Mouse (Mus musculus) embryonic facial prominence, embryonic 12.5 days (tissue): ENCODE data around the gene Gm3594. TPM values are rescaled to one million over a fixed set of nuclear protein-coding genes. Genes with fewer than 3 reads are reported as not detected.
"Not testable (repeated sequence)": the region's sequence is repeated elsewhere in the genome, so short reads cannot be mapped to it uniquely, and the experiment has no call there.

Experiments used
- ATAC-seq: fragments of 200-750 bp; cut with Nextera tagmentation; 2 replicates; pipeline ENCODE4 v1.8.0; 2017; ENCODE audit not compliant: insufficient number of reproducible peaks, insufficient read depth, low FRiP score, low TSS enrichment
- H3K27ac ChIP-seq: fragments of 300-500 bp; sonication (generic); 2 replicates; pipeline ENCODE4 v1.5.1; 2016; ENCODE audit warnings: mild to moderate bottlenecking
- H3K27me3 ChIP-seq: fragments of 300-500 bp; sonication (generic); 2 replicates; pipeline ENCODE4 v1.6.1; 2016; ENCODE audit warnings: mild to moderate bottlenecking, moderate library complexity
- H3K36me3 ChIP-seq: fragments of 300-500 bp; sonication (generic); 2 replicates; pipeline ENCODE4 v1.6.1; 2016; ENCODE audit warnings: mild to moderate bottlenecking
- H3K4me1 ChIP-seq: fragments of 300-500 bp; sonication (generic); 2 replicates; pipeline ENCODE4 v1.6.1; 2016
- H3K4me2 ChIP-seq: fragments of 300-500 bp; sonication (generic); replicated peaks from 2 replicates; pipeline ENCODE4 v1.6.1; 2016; ENCODE audit warnings: mild to moderate bottlenecking, moderate library complexity
- H3K4me3 ChIP-seq: fragments of 300-500 bp; sonication (generic); 2 replicates; pipeline ENCODE4 v1.5.1; 2016; ENCODE audit warnings: mild to moderate bottlenecking
- H3K9ac ChIP-seq: fragments of 300-500 bp; sonication (generic); 2 replicates; pipeline ENCODE4 v1.6.1; 2016; ENCODE audit warnings: mild to moderate bottlenecking, moderate library complexity
- H3K9me3 ChIP-seq: fragments of 300-500 bp; sonication (generic); 2 replicates; pipeline ENCODE4 v1.6.1; 2016; ENCODE audit warnings: mild to moderate bottlenecking, moderate library complexity
- WGBS: fragments of 180-500 bp; shearing (Covaris S2); methylation state at CpG from one replicate; pipeline ENCODE4 v1.1.7; 2016; 5-methylcytosine and 5-hydroxymethylcytosine counted together
- polyA plus RNA-seq: library from polyadenylated mRNA; unstranded; fragments of >200 nt; fragmentation: Nextera tagmentation; extraction: Ambion mirVana; gene quantifications from 2 replicates; pipeline ENCODE4 v1.2.1, GENCODE M21; 2016

Gene Gm3594
- polyA plus RNA-seq = not detected in 2 replicates

DNA sequence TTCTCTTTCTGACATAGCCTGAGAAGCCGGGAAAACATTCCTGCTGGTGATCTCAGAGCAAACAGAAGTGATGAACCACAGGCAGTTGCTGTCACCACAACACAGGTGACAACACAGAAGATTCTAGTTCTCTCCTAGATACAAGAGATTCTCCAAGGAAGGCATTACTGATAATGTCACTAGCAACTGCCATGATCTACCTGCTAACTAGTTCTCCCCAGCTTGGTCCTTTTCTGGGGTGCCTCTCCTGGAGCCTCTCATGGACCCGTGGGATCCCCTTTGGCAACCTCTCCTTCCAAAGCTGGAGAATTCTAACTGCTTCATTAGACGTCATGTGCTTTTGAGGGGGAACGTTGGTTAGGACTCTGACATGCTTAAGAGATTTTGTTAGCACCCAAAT lies at the start of gene Gm3594:
Gm3594 (minus strand) TSS at position 101 of the 400 bp plus-strand sequence.
- not testable (repeated sequence) for ATAC-seq, H3K4me2 ChIP-seq
- no CpG with 5 or more reads among the region's 4 CpGs for WGBS

DNA sequence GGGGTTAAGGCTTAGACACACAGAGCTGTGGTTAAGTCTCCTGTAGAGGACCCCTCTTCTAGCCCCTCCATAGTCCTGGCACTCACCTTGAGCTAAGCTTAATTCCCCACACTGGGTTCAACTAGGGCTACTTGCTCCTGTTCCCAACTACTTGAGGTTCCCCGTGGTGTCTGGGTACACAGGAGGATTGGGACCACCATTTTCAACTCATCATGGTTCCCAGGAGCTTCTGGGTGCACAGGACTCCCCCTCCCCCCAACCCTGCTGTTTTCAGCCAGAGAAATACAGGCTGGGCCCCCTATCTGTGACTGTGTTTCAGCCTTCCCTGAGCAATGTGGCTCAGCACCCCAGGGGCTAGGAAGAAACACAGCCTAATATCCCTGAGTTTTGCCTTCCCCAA lies 41.9 kb upstream of the Gm3594 start:
- H3K4me3 ChIP-seq, H3K27ac ChIP-seq, H3K27me3 ChIP-seq, H3K9me3 ChIP-seq, H3K9ac ChIP-seq, H3K36me3 ChIP-seq, H3K4me1 ChIP-seq, H3K4me2 ChIP-seq, ATAC-seq: not testable (repeated sequence)
- 53% methylated on average over 1 of the region's 1 CpGs for WGBS

More for the DNA sequence above, at the start of gene Gm3594:
- H3K27me3 ChIP-seq, H3K4me1 ChIP-seq, H3K9me3 ChIP-seq, H3K4me3 ChIP-seq, H3K9ac ChIP-seq, H3K27ac ChIP-seq, H3K36me3 ChIP-seq: not testable (repeated sequence)

DNA sequence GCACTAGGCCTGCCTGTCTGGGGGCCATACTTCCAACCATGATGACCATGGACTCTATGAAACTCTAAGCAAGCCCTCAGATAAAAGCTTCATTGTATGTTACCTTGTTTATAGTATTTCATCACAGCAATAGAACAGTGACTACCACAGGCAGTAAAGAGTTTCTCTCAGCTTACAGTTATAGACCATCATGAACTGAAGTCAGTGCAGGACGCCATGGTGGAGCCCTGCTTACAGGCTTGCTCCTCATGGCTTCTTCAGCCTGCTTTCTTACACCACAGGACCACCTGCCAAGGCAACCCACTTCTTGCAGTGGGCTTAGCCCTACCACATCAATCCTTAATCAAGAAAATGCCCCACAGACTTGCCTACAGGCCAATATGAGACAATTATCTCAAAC lies 41.1 kb upstream of the Gm3594 start:
- not testable (repeated sequence) for H3K36me3 ChIP-seq, H3K9ac ChIP-seq, ATAC-seq, H3K27ac ChIP-seq, H3K4me1 ChIP-seq, H3K9me3 ChIP-seq, H3K27me3 ChIP-seq, H3K4me3 ChIP-seq, H3K4me2 ChIP-seq
- WGBS = 77% methylated on average over 1 of the region's 1 CpGs

DNA sequence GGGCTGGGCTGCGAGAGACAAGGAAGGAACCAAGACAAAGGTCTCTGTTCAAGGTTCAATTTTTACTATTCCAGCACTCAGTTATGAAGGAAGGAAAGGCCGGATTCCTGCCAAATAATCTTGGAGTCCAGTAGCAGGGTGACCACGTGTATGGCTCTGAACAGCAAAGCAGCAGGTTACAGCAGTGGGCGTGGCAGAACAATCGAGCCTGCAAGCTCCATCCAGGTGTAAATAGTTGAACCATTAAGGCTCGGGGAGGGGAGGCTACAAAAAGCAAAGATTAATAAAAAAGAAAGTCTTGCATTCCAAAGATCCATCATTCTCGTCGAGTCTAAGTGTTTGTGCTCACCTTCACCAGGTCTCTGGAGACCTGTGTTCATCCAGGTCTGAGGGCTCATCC lies 37.7 kb upstream of the Gm3594 start:
- 81% methylated on average over 7 of the region's 8 CpGs for WGBS
- ATAC-seq, H3K27me3 ChIP-seq, H3K4me2 ChIP-seq, H3K36me3 ChIP-seq, H3K9ac ChIP-seq, H3K4me1 ChIP-seq, H3K9me3 ChIP-seq, H3K27ac ChIP-seq, H3K4me3 ChIP-seq: not testable (repeated sequence)

DNA sequence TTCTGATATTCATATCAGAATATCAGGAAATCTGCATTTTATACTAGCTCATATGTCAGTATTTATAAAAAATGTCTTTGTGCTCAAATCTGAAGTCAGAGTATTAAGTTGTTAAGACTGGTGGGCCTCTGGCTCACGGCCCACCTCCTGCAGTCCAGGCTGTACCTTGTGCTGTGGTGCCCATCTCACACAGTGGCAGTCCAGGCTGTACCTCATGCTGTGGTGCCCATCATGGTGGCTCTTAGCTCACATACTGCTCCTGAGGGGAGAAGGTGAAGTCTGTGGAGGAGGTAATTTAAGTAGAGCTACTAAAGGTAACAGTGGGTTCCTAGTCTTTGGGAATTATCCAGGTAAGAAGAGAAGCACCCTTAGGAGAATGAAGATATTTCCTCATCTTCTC lies 27.4 kb upstream of the Gm3594 start:
- H3K27ac ChIP-seq, H3K4me3 ChIP-seq, H3K4me2 ChIP-seq, H3K36me3 ChIP-seq, H3K4me1 ChIP-seq, H3K9me3 ChIP-seq, H3K9ac ChIP-seq, ATAC-seq, H3K27me3 ChIP-seq: not testable (repeated sequence)
- WGBS = 88% methylated on average over 1 of the region's 1 CpGs

DNA sequence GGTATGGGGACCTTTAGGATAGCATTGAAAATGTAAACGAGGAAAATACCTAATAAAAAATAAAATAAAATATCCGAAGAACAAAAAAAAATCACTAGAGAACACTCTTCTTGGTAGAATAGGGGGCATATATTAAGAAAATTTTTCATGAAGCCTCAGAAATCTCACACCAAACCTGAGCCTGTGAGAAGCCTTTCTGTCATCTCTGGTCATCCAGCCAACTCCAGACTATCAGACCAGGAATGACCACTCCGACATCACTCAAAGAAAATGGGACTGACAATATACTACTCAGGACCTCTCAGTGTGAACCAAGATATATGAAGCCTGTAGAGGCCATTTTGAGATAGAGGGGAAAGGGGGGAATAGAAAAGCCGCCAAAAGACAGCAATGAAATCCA lies 3.6 kb downstream of the Gm3594 start:
- not testable (repeated sequence) for H3K27me3 ChIP-seq, H3K9ac ChIP-seq, H3K9me3 ChIP-seq, H3K4me2 ChIP-seq, H3K36me3 ChIP-seq, ATAC-seq, H3K4me1 ChIP-seq, H3K27ac ChIP-seq, H3K4me3 ChIP-seq
- WGBS = 100% methylated on average over 1 of the region's 4 CpGs

DNA sequence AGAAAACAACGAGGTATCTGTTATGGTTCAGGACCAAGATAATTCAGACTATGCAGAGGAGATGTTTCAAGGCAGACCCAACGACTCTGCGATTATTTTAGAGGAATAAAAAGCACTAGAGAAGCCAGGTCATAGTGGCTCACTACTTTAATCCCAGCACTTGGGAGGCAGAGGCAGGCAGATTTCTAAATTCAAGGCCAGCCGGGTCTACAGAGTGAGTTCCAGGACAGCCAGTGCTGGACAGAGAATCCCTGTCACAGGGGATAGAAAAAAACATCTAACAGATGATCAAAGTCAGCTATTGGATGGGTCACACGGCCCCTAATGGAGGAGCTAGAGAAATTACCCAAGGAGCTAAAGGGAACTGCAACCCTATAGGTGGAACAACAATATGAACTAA lies 4.2 kb downstream of the Gm3594 start:
- H3K4me1 ChIP-seq, H3K36me3 ChIP-seq, H3K9ac ChIP-seq, ATAC-seq, H3K4me2 ChIP-seq, H3K4me3 ChIP-seq, H3K27me3 ChIP-seq, H3K27ac ChIP-seq, H3K9me3 ChIP-seq: not testable (repeated sequence)
- WGBS = 95% methylated on average over 2 of the region's 5 CpGs

DNA sequence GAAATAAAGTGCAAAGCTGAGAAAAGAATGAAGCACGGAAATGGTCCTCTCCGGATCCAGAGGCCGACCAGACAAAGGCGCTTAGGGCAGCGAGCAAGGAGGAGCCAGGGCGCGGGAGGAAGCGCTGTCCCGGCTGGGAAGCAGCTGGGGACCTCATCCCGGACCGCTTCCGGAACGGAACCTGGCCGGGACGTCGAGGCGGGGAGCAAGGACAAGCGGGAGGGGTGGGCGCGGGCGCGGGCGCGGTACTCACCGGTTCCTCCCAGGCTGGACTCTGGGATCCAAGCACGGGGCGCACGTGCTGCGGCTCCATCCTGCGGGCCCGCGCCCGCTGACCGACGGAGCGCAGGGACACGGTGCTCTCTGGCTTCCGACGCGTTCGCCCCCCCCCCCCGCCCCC lies 17.6 kb downstream of the Gm3594 start:
- not testable (repeated sequence) for H3K27ac ChIP-seq, H3K9me3 ChIP-seq, H3K4me1 ChIP-seq, H3K27me3 ChIP-seq, H3K9ac ChIP-seq, ATAC-seq, H3K36me3 ChIP-seq
- 16% methylated on average over 20 of the region's 42 CpGs for WGBS
- H3K4me2 ChIP-seq = peak overlapping the region; percentile 47
- H3K4me3 ChIP-seq = peak overlapping the region; percentile 28; the same call in 1 of the 2 replicates

DNA sequence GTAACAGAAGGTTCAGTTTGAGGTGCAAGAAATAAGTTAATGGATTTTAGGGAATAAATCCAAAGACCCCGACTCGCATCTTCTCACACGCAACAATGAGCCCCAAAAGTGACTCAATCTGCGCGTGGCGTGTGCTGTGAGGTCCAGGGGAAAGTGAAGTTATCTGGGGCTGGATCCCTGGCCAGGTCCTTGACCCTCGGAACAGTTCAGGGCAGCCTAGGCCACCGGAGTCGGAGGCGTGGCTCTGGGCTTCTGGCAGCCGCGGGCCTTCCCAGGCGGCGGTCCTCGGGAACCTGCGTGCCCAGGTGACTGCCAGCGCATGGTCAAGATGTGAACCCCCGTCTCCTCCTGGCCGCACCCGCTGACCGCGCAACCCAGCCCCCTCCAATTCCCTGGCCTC lies 18.1 kb downstream of the Gm3594 start:
- H3K4me3 ChIP-seq = peak overlapping the region; percentile 28; the same call in 1 of the 2 replicates

DNA sequence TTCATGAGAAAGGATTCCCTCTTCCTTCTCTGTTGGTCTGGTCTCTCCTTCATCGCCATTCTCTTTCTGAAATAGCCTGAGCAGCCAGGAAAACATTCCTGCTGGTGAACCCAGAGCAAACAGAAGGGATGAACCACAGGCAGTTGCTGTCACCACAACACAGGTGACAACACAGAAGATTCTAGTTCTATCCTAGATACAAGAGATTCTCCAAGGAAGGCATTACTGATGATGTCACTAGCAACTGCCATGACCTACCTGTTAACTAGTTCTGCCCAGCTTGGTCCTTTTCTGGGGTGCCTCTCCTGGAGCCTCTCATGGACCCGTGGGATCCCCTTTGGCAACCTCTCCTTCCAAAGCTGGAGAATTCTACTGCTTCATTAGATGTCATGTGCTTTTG lies 32.0 kb downstream of the Gm3594 start, which contains the start of gene Gm3591:
Gm3591 (minus strand) TSS at position 101 of the 400 bp plus-strand sequence.
- H3K36me3 ChIP-seq, H3K4me3 ChIP-seq, ATAC-seq, H3K27me3 ChIP-seq, H3K9me3 ChIP-seq, H3K9ac ChIP-seq, H3K4me1 ChIP-seq, H3K27ac ChIP-seq, H3K4me2 ChIP-seq: not testable (repeated sequence)
- no CpG with 5 or more reads among the region's 2 CpGs for WGBS

More for the DNA sequence above, 18.1 kb downstream of the Gm3594 start:
- not testable (repeated sequence) for H3K9ac ChIP-seq, H3K9me3 ChIP-seq, H3K4me1 ChIP-seq, H3K27me3 ChIP-seq, H3K27ac ChIP-seq, ATAC-seq, H3K36me3 ChIP-seq
- peak overlapping the region; percentile 47 for H3K4me2 ChIP-seq
- 17% methylated on average over 22 of the region's 22 CpGs for WGBS

DNA sequence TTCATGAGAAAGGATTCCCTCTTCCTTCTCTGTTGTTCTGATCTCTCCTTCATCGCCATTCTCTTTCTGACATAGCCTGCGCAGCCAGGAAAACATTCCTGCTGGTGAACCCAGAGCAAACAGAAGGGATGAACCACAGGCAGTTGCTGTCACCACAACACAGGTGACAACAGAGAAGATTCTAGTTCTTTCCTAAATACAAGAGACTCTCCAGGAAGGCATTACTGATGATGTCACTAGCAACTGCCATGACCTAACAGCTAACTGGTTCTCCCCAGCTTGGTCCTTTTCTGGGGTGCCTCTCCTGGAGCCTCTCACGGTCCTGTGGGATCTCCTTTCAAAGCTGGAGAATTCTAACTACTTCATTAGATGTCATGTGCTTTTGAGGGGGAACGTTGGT lies 54.2 kb downstream of the Gm3594 start, which contains the start of gene Gm16440:
Gm16440 (minus strand) TSS at position 101 of the 400 bp plus-strand sequence.
- 85% methylated on average over 2 of the region's 4 CpGs for WGBS
- not testable (repeated sequence) for H3K9ac ChIP-seq, H3K4me2 ChIP-seq, H3K36me3 ChIP-seq, H3K9me3 ChIP-seq, ATAC-seq, H3K27me3 ChIP-seq, H3K4me3 ChIP-seq, H3K27ac ChIP-seq, H3K4me1 ChIP-seq
